Mouse (Mus musculus) liver, embryonic 11.5 days (tissue): ENCODE measurements around the gene Arhgap33. TPM values are rescaled to one million over a fixed set of nuclear protein-coding genes. Genes with fewer than 3 reads are reported as not detected.

Experiments used
- ATAC-seq: fragments of 200-750 bp; cut with Nextera tagmentation; replicated peaks from 2 replicates; pipeline ENCODE4 v1.8.0; 2017; ENCODE audit warnings: moderate number of reproducible peaks, mild to moderate bottlenecking, moderate TSS enrichment, moderate library complexity; ENCODE audit not compliant: low FRiP score
- DNase-seq: peaks from one replicate; pipeline ENCODE4 v3.0.0-alpha.2; 2017; ENCODE audit warnings: low spot score
- H3K27ac ChIP-seq: fragments of 300-500 bp; sonication (generic); 2 replicates; pipeline ENCODE4 v1.5.1; 2014; ENCODE audit warnings: mild to moderate bottlenecking, low read depth, low read length, control low read depth
- H3K27me3 ChIP-seq: fragments of 300-500 bp; sonication (generic); replicated peaks from 2 replicates; pipeline ENCODE4 v1.6.1; 2014; ENCODE audit warnings: low read length, mixed read lengths; ENCODE audit not compliant: control insufficient read depth, insufficient read depth
- H3K36me3 ChIP-seq: fragments of 300-500 bp; sonication (generic); 2 replicates; pipeline ENCODE4 v1.6.1; 2014; ENCODE audit warnings: mild to moderate bottlenecking, low read length, moderate library complexity, mixed read lengths; ENCODE audit not compliant: control insufficient read depth, insufficient read depth
- H3K4me1 ChIP-seq: fragments of 300-500 bp; sonication (generic); replicated peaks from 2 replicates; pipeline ENCODE4 v1.6.1; 2014; ENCODE audit warnings: low read length, mixed read lengths; ENCODE audit not compliant: control insufficient read depth, insufficient read depth
- H3K4me2 ChIP-seq: fragments of 300-500 bp; sonication (generic); 2 replicates; pipeline ENCODE4 v1.6.1; 2014; ENCODE audit warnings: mild to moderate bottlenecking, control low read depth, moderate library complexity
- H3K4me3 ChIP-seq: fragments of 300-500 bp; sonication (generic); 2 replicates; pipeline ENCODE4 v1.5.1; 2014; ENCODE audit warnings: low read depth, low read length, control low read depth
- H3K9ac ChIP-seq: fragments of 300-500 bp; sonication (generic); 2 replicates; pipeline ENCODE4 v1.6.1; 2014; ENCODE audit warnings: low read depth, low read length, control low read depth
- H3K9me3 ChIP-seq: fragments of 300-500 bp; sonication (generic); 2 replicates; pipeline ENCODE4 v1.6.1; 2016; ENCODE audit warnings: low read length, inconsistent platforms, mixed read lengths; ENCODE audit not compliant: control insufficient read depth
- WGBS: fragments of 180-500 bp; shearing (Covaris S2); extraction: QIAGEN DNeasy Blood & Tissue Kit; methylation state at CpG from one replicate; pipeline ENCODE4 v1.1.7; 2014; 5-methylcytosine and 5-hydroxymethylcytosine counted together
- polyA plus RNA-seq: library from polyadenylated mRNA; unstranded; fragments of >200 nt; fragmentation: Nextera tagmentation; extraction: Ambion mirVana; gene quantifications from 2 replicates; pipeline ENCODE4 v1.2.1, GENCODE M21; 2014

The Arhgap33 gene
- polyA plus RNA-seq, 1 experiment from 2014 or later, result 7.1 TPM

- no peak within 1 kb of the TSS for H3K4me3 ChIP-seq
- H3K27ac ChIP-seq, result no peak within 1 kb of the TSS
Measured at GRCm38 (mm10) chr7:30564970-30565571, 30.2 kb upstream of the Arhgap33 start, which contains the start of gene Igflr1. TSS of gene Igflr1 (plus strand) at chr7:30565427.

GRCm38 (mm10) chr7:30563906-30564280 lies 29.0 kb upstream of the Arhgap33 start:
- Histone ChIP-seq H3K36me3 (peaks cover 12% of the 10 kb centered on the region), H3K9ac (peak overlapping the region; percentile 74), H3K27ac (peak overlapping the region; percentile 97), H3K27me3 (no peaks in the 10 kb centered on the region), H3K4me1 (peaks cover 9% of the 10 kb centered on the region), H3K4me3 (peak overlapping the region; percentile 81), H3K9me3 (no peaks in the 10 kb centered on the region), H3K4me2 (peak overlapping the region; percentile 84)
- ATAC-seq (no peak), DNase-seq (no peak)
- WGBS, result 29% methylated on average over 6 of the region's 6 CpGs

More at GRCm38 (mm10) chr7:30564970-30565571, 30.2 kb upstream of the Arhgap33 start, which contains the start of gene Igflr1:
- H3K27me3 ChIP-seq, result no peaks in the 10 kb centered on the region
- ATAC-seq, result no peak
- peaks cover 16% of the 10 kb centered on the region for H3K36me3 ChIP-seq
- H3K4me1 ChIP-seq, result peaks cover 9% of the 10 kb centered on the region
- H3K9me3 ChIP-seq, result no peaks in the 10 kb centered on the region
- 93% methylated on average over 12 of the region's 12 CpGs for whole genome bisulfite sequencing
- no peak for DNase-seq
- H3K4me2 ChIP-seq, result peak within 1 kb of the TSS; percentile 84
- no peak within 1 kb of the TSS for H3K9ac ChIP-seq

DNA sequence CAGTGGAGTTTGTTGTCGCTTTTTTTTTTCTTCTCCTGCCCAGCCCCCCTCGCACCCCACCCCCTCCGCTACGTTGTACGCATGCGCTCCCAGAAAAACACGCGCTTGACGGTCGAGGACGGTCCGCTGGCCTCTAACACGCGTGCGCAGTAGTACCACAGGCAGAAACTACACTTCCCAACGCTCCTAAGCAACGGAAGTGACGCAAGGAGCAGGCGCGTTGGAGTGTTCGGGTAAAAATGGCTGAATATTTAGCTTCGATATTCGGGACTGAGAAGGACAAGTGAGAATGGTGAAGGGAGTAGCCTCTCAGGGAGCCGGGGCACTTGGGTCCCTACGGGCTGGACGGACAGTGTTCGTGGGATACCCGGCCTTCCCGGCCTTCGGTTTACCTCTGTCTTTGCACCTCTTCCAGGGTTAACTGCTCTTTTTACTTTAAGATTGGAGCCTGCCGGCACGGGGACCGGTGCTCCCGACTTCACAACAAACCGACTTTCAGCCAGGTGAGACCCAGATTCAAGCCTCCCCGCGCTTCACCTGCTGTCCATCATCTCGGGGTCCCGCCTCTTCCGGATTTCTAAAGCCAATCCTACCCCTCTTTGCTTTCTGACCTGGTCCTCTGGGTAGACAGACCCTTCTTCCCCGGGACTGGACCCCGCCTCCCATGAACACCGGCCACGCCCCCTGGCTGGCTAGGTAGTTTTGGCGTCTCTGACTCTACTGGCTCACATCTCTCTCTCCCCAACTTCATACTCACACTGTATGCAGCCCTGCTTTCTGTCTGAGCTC lies 28.5 kb upstream of the Arhgap33 start, which contains the start of the genes U2af1l4, Gm49396 and Psenen:
TSS of gene U2af1l4 (plus strand) at position 185 of the 789 bp plus-strand sequence.
TSS of gene Gm49396 (plus strand) at position 228 of the 789 bp plus-strand sequence.
TSS of gene Psenen (minus strand) at position 511 of the 789 bp plus-strand sequence.
- WGBS, result under 1% methylated on average over 45 of the region's 45 CpGs
- H3K4me2 ChIP-seq, result peak within 1 kb of the TSS; percentile 84
- peaks cover 9% of the 10 kb centered on the region; the same call in 1 of the 2 replicates for H3K36me3 ChIP-seq
- ATAC-seq (peak; percentile 83), DNase-seq (peak; percentile 91)
- peak within 1 kb of the TSS; percentile 74 for H3K9ac ChIP-seq
- H3K4me1 ChIP-seq, result peaks cover 14% of the 10 kb centered on the region
- peak within 1 kb of the TSS; percentile 97 for H3K27ac ChIP-seq
- peak within 1 kb of the TSS; percentile 81 for H3K4me3 ChIP-seq
- no peaks in the 10 kb centered on the region for H3K27me3 ChIP-seq
- H3K9me3 ChIP-seq, result no peaks in the 10 kb centered on the region

DNA sequence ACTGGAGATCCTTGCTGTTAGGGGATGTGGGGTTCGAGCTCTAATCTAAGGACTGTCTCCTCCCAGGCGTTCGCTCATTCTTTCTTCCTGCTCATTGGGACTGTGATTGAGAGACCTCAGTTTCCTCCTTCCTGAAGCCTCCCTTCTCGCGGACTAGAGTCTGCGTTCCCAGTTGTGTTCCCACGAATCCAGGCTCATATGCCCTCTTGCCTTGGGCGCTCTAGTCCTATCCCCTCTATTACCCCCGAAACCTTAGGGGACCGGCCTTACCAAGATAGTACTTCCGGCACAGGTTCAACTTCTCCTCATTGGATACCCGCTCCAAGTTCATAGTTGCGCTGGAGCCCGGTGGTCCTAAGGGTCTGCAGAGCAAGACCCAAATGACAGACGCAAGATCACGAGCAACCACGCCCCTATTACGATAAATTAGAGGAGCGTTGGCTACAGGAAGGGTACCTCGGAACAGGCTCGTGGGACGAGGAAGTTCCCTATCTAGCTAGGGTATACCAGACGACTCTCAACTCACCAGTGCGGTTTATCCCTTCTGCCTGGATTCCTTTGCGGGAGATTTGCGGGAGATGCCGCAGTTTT lies 27.8 kb upstream of the Arhgap33 start:
- H3K9me3 ChIP-seq, result no peaks in the 10 kb centered on the region
- peak overlapping the region; percentile 80 for H3K4me2 ChIP-seq
- H3K9ac ChIP-seq, result peak overlapping the region; percentile 74
- H3K27me3 ChIP-seq, result no peaks in the 10 kb centered on the region
- ATAC-seq (0 out of 2 replicates have a peak, but pooled peaks have one; percentile 5), DNase-seq (peak; percentile 44)
- peaks cover 17% of the 10 kb centered on the region for H3K4me1 ChIP-seq
- peak overlapping the region; percentile 81 for H3K4me3 ChIP-seq
- WGBS, result under 1% methylated on average over 27 of the region's 27 CpGs
- H3K27ac ChIP-seq, result peak overlapping the region; percentile 51; the same call in 1 of the 2 replicates
- H3K36me3 ChIP-seq, result peaks cover 5% of the 10 kb centered on the region; the same call in 1 of the 2 replicates

DNA sequence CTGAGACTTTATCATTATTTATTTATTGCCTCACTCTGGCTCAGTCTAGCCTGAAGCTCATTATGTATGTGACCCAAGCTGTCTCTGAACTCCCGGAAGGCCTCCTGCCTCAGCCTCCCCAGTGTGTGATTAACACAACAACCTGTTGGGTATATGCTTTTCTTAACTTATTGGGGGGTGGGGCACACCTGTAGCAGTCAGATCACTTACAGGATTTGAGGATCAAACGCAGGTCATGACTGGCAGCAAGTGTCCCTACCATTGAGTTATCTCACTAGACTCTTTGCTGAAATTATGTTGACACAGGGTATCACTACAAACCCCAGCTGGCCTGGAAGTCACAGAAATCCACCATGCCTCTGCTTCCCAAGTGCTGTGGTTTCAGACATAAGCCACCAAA lies 25.4 kb upstream of the Arhgap33 start:
- H3K27ac ChIP-seq, result no peak overlapping the region
- no peak for DNase-seq
- no peaks in the 10 kb centered on the region for H3K27me3 ChIP-seq
- H3K4me1 ChIP-seq, result peaks cover 17% of the 10 kb centered on the region
- H3K9ac ChIP-seq, result no peak overlapping the region
- H3K4me3 ChIP-seq, result 0 out of 2 replicates have a peak overlapping the region, but pooled peaks have one; percentile 75
- 63% methylated on average over 2 of the region's 2 CpGs for WGBS
- H3K4me2 ChIP-seq, result peak overlapping the region; percentile 75
- peaks cover 15% of the 10 kb centered on the region for H3K36me3 ChIP-seq
- no peaks in the 10 kb centered on the region for H3K9me3 ChIP-seq
- no peak for ATAC-seq

GRCm38 (mm10) chr7:30559443-30559954 lies 24.6 kb upstream of the Arhgap33 start, which contains the start of gene Lin37:
TSS of gene Lin37 (minus strand) at chr7:30559838.
- peaks cover 17% of the 10 kb centered on the region for H3K4me1 ChIP-seq

GRCm38 (mm10) chr7:30558656-30559442 lies 24.0 kb upstream of the Arhgap33 start:
- Histone ChIP-seq H3K27ac (peak overlapping the region; percentile 62; the same call in 1 of the 2 replicates), H3K9me3 (no peaks in the 10 kb centered on the region), H3K9ac (peak overlapping the region; percentile 72), H3K36me3 (peaks cover 21% of the 10 kb centered on the region), H3K4me1 (peaks cover 11% of the 10 kb centered on the region), H3K27me3 (no peaks in the 10 kb centered on the region), H3K4me2 (peak overlapping the region; percentile 75), H3K4me3 (peak overlapping the region; percentile 75)
- WGBS, result 11% methylated on average over 12 of the region's 12 CpGs
- peak; percentile 7; the same call in 1 of the 2 replicates for ATAC-seq
- no peak for DNase-seq

More at GRCm38 (mm10) chr7:30559443-30559954, 24.6 kb upstream of the Arhgap33 start, which contains the start of gene Lin37:
- no peaks in the 10 kb centered on the region for H3K9me3 ChIP-seq
- peaks cover 21% of the 10 kb centered on the region for H3K36me3 ChIP-seq
- under 1% methylated on average over 20 of the region's 20 CpGs for WGBS
- H3K4me2 ChIP-seq, result peak within 1 kb of the TSS; percentile 75
- peak within 1 kb of the TSS; percentile 72 for H3K9ac ChIP-seq
- H3K27ac ChIP-seq, result peak within 1 kb of the TSS; percentile 62; the same call in 1 of the 2 replicates
- ATAC-seq (peak; percentile 81), DNase-seq (peak; percentile 86)
- peak within 1 kb of the TSS; percentile 75 for H3K4me3 ChIP-seq
- no peaks in the 10 kb centered on the region for H3K27me3 ChIP-seq
